Mouse (Mus musculus) neural tube, embryonic 12.5 days (tissue): ENCODE data around the gene Wdr11. TPM values are rescaled to one million over a fixed set of nuclear protein-coding genes. Genes with fewer than 3 reads are reported as not detected.

ENCODE experiments used
- ATAC-seq: fragments of 200-750 bp; cut with Nextera tagmentation; 2 replicates; pipeline ENCODE4 v1.8.0; 2017; ENCODE audit warnings: low read depth, mild to moderate bottlenecking, moderate TSS enrichment, moderate library complexity; ENCODE audit not compliant: low FRiP score
- H3K27ac ChIP-seq: fragments of 300-500 bp; sonication (generic); 2 replicates; pipeline ENCODE4 v1.5.1; 2016
- H3K27me3 ChIP-seq: fragments of 300-500 bp; sonication (generic); replicated peaks from 2 replicates; pipeline ENCODE4 v1.6.1; 2016; ENCODE audit warnings: mild to moderate bottlenecking
- H3K36me3 ChIP-seq: fragments of 300-500 bp; sonication (generic); 2 replicates; pipeline ENCODE4 v1.6.1; 2016; ENCODE audit warnings: mild to moderate bottlenecking
- H3K4me1 ChIP-seq: fragments of 300-500 bp; sonication (generic); 2 replicates; pipeline ENCODE4 v1.6.1; 2016
- H3K4me2 ChIP-seq: fragments of 300-500 bp; sonication (generic); replicated peaks from 2 replicates; pipeline ENCODE4 v1.6.1; 2016; ENCODE audit warnings: mild to moderate bottlenecking
- H3K4me3 ChIP-seq: fragments of 300-500 bp; sonication (generic); 2 replicates; pipeline ENCODE4 v1.5.1; 2016
- H3K9ac ChIP-seq: fragments of 300-500 bp; sonication (generic); 2 replicates; pipeline ENCODE4 v1.6.1; 2016; ENCODE audit warnings: mild to moderate bottlenecking
- H3K9me3 ChIP-seq: fragments of 300-500 bp; sonication (generic); 2 replicates; pipeline ENCODE4 v1.6.1; 2016; ENCODE audit warnings: mild to moderate bottlenecking
- WGBS: fragments of 180-500 bp; shearing (Covaris S2); methylation state at CpG from one replicate; pipeline ENCODE4 v1.1.7; 2016; 5-methylcytosine and 5-hydroxymethylcytosine counted together
- polyA plus RNA-seq: library from polyadenylated mRNA; unstranded; fragments of >200 nt; fragmentation: Nextera tagmentation; extraction: Ambion mirVana; gene quantifications from 2 replicates; pipeline ENCODE4 v1.2.1, GENCODE M21; 2016

Wdr11 gene
- polyA plus RNA-seq, 1 experiment from 2014 or later, result 43.7 TPM

DNA sequence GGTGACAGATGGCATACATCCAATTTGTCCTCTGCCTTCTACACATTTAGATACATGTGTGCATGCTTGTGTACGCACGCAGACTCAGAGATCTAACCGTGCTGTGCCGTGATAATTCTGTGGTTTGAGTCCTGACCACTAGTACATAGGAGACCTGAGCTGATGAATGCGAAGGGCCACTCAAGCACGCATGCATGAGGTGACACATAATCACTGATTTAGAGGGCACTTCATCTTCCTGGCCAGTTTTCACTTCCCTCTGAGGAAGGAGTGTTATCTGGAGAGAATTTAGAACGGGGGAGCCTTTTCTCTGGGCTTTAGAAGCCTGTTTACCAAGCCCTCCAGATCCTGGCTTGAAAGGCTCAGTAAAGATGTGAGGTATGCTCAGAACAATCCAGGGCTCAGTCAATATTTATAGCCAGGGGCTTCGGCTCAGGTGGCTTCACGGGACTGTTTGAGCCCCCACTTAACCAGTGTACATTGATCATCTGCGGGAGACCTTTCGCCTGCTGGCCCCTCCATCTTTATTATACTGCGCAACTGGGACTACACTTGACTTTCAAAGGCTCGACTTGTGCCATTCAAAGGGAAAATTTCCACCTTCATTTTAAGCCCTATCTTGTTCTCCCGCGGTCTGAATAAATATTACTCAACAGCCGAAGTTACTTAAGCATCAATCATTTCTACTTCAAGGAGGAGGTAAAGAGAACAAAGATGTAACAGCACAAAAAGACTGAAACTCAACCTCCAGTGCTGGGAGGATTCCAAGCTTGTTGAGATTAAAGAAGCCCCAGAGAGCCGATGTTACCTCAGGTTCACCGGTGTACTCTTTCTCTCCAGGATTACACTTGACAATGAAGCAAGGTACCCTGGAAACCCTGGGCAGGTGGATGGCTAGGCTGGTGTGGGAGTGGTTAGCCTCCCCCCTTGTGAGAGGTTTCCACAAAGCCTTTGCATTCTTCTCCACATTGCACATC lies 80.3 kb downstream of the Wdr11 start:
- Histone ChIP-seq H3K9ac (no peak overlapping the region), H3K4me2 (no peak overlapping the region), H3K4me1 (no peaks in the 10 kb centered on the region), H3K4me3 (no peak overlapping the region), H3K27me3 (no peaks in the 10 kb centered on the region), H3K9me3 (no peaks in the 10 kb centered on the region), H3K36me3 (no peaks in the 10 kb centered on the region), H3K27ac (no peak overlapping the region)
- ATAC-seq, result no peak
- WGBS, result 82% methylated on average over 18 of the region's 18 CpGs

DNA sequence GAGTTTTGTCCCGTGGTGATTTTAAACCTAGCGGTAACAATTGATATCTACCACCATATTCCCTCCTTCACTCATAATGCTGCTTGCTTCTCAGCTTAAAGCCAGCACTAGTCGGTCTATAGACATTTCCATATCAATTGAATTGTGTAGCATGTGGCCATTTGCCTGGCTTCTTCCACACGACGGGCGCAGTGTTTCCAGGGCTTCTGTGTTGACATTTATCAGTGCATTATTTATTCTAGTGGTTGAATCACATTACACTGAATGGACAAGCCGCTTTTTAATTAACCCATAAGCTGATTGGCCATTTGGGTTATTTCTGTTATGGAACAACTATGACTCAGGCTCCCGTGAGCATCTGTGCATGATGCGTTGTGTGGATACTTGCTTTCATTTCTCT lies 82.1 kb downstream of the Wdr11 start:
- H3K9me3 ChIP-seq, result no peaks in the 10 kb centered on the region

DNA sequence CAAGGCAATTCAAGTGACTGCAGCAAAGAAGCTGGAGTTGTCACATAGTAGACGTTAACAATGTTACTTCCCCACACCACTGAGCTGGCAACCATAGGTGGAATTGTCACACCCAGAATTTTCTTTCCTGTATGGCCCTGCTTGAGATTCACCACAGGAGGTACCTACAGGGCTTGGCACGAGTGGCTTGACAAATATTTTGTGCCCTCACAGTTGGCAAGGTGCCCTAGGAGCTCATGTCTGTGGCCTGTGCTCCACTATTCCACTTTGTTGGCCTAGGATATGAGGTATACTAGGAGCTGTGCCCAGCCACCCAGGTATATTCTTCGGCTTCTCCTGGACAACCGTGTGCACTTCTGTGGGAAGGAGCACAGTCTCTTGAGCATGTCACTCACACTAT lies 82.9 kb downstream of the Wdr11 start:
- no peak overlapping the region for H3K27ac ChIP-seq
- no peak overlapping the region for H3K4me2 ChIP-seq
- WGBS, result 81% methylated on average over 4 of the region's 4 CpGs
- peaks cover 15% of the 10 kb centered on the region; the same call in 1 of the 2 replicates for H3K4me1 ChIP-seq
- H3K4me3 ChIP-seq, result no peak overlapping the region
- no peak overlapping the region for H3K9ac ChIP-seq
- H3K27me3 ChIP-seq, result peaks cover 3% of the 10 kb centered on the region; the same call in 1 of the 2 replicates
- H3K36me3 ChIP-seq, result no peaks in the 10 kb centered on the region
- no peak for ATAC-seq
- no peaks in the 10 kb centered on the region for H3K9me3 ChIP-seq

More for the DNA sequence above, 82.1 kb downstream of the Wdr11 start:
- H3K36me3 ChIP-seq, result no peaks in the 10 kb centered on the region
- H3K27me3 ChIP-seq, result peaks cover 3% of the 10 kb centered on the region; the same call in 1 of the 2 replicates
- ATAC-seq, result no peak
- H3K4me2 ChIP-seq, result no peak overlapping the region
- no peak overlapping the region for H3K4me3 ChIP-seq
- peaks cover 8% of the 10 kb centered on the region; the same call in 1 of the 2 replicates for H3K4me1 ChIP-seq
- no peak overlapping the region for H3K9ac ChIP-seq
- H3K27ac ChIP-seq, result no peak overlapping the region
- 60% methylated on average over 9 of the region's 9 CpGs for WGBS

GRCm38 (mm10) chr7:129675852-129676251 lies 84.2 kb downstream of the Wdr11 start:
- WGBS, result 90% methylated on average over 6 of the region's 6 CpGs
- Histone ChIP-seq H3K27ac (no peak overlapping the region), H3K27me3 (peaks cover 3% of the 10 kb centered on the region; the same call in 1 of the 2 replicates), H3K4me2 (no peak overlapping the region), H3K9ac (no peak overlapping the region), H3K4me1 (peaks cover 24% of the 10 kb centered on the region; the same call in 1 of the 2 replicates), H3K9me3 (no peaks in the 10 kb centered on the region), H3K36me3 (no peaks in the 10 kb centered on the region), H3K4me3 (no peak overlapping the region)
- ATAC-seq, result no peak

GRCm38 (mm10) chr7:129677141-129677540 lies 85.5 kb downstream of the Wdr11 start:
- H3K27me3 ChIP-seq, result peaks cover 3% of the 10 kb centered on the region; the same call in 1 of the 2 replicates
- no peaks in the 10 kb centered on the region for H3K36me3 ChIP-seq
- ATAC-seq, result no peak
- WGBS, result 60% methylated on average over 4 of the region's 4 CpGs
- H3K4me1 ChIP-seq, result peaks cover 31% of the 10 kb centered on the region; the same call in 1 of the 2 replicates
- no peak overlapping the region for H3K4me3 ChIP-seq
- no peak overlapping the region for H3K9ac ChIP-seq
- no peak overlapping the region for H3K4me2 ChIP-seq
- H3K27ac ChIP-seq, result no peak overlapping the region
- H3K9me3 ChIP-seq, result no peaks in the 10 kb centered on the region

DNA sequence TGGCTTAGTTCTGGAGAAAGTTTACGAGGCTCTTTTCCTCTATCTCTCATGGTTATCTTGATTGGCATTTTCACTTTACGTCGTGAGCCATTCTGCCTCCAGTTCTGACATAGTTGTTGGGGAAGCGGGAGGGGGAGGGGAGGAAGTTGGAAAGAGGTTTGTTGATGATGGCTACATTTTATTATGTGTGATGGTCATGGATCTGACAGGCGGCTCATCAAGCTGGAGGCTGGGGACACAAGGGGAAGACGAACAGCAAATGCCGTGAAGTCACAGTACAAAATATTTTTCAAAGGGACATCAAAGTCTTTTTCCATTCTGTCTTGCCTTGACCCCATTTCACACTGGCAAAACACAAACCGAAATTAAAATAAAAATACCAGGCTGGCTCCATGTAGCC lies 86.8 kb downstream of the Wdr11 start:
- no peak overlapping the region for H3K4me3 ChIP-seq
- H3K4me2 ChIP-seq, result no peak overlapping the region
- WGBS, result 32% methylated on average over 8 of the region's 8 CpGs
- H3K27ac ChIP-seq, result no peak overlapping the region
- no peak overlapping the region for H3K9ac ChIP-seq
- H3K27me3 ChIP-seq, result peaks cover 6% of the 10 kb centered on the region; the same call in 1 of the 2 replicates
- no peaks in the 10 kb centered on the region for H3K9me3 ChIP-seq
- peaks cover 31% of the 10 kb centered on the region; the same call in 1 of the 2 replicates for H3K4me1 ChIP-seq
- no peaks in the 10 kb centered on the region for H3K36me3 ChIP-seq
- no peak for ATAC-seq

DNA sequence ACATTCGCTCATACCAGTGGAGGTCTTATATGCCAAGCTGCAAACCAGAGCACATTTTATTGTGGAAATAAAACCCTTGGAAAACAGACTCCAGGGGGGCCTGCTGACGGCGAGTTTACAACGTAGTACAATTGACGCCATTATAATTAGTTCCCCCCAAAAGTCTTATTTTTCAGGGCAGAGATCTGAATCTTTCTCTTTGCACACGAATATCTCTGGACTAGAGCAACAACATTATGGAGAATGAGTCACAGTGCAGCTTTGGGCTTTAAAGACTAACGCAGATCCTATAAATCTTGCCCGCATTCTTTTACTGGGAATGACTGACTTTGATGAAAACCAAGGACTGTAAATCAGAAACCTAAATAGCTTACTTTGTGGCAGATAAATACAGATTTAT lies 87.3 kb downstream of the Wdr11 start:
- no peaks in the 10 kb centered on the region for H3K36me3 ChIP-seq
- ATAC-seq, result no peak
- peaks cover 31% of the 10 kb centered on the region; the same call in 1 of the 2 replicates for H3K4me1 ChIP-seq
- WGBS, result 10% methylated on average over 8 of the region's 8 CpGs
- peaks cover 6% of the 10 kb centered on the region; the same call in 1 of the 2 replicates for H3K27me3 ChIP-seq
- H3K9ac ChIP-seq, result no peak overlapping the region
- no peak overlapping the region; the same call in 1 of the 2 replicates for H3K4me2 ChIP-seq
- no peak overlapping the region for H3K27ac ChIP-seq
- no peak overlapping the region for H3K4me3 ChIP-seq
- no peaks in the 10 kb centered on the region for H3K9me3 ChIP-seq

- no peak overlapping the region for H3K4me2 ChIP-seq
- no peak overlapping the region for H3K4me3 ChIP-seq
- peaks cover 8% of the 10 kb centered on the region; the same call in 1 of the 2 replicates for H3K27me3 ChIP-seq
- H3K4me1 ChIP-seq, result peaks cover 31% of the 10 kb centered on the region; the same call in 1 of the 2 replicates
- H3K36me3 ChIP-seq, result no peaks in the 10 kb centered on the region
- no peaks in the 10 kb centered on the region for H3K9me3 ChIP-seq
- no peak overlapping the region for H3K9ac ChIP-seq
- ATAC-seq, result peak; percentile 78
- no peak overlapping the region for H3K27ac ChIP-seq
- 7% methylated on average over 10 of the region's 10 CpGs for WGBS
Measured at GRCm38 (mm10) chr7:129680534-129681210, 89.0 kb downstream of the Wdr11 start.

GRCm38 (mm10) chr7:129682525-129682924 lies 90.9 kb downstream of the Wdr11 start:
- H3K4me1 ChIP-seq, result peaks cover 31% of the 10 kb centered on the region; the same call in 1 of the 2 replicates
- peaks cover 14% of the 10 kb centered on the region; the same call in 1 of the 2 replicates for H3K27me3 ChIP-seq
- no peak overlapping the region for H3K27ac ChIP-seq
- H3K4me2 ChIP-seq, result no peak overlapping the region
- no peaks in the 10 kb centered on the region for H3K9me3 ChIP-seq
- H3K9ac ChIP-seq, result no peak overlapping the region
- no peak for ATAC-seq
- no peaks in the 10 kb centered on the region for H3K36me3 ChIP-seq
- 66% methylated on average over 3 of the region's 3 CpGs for WGBS
- H3K4me3 ChIP-seq, result no peak overlapping the region

- H3K9ac ChIP-seq, result no peak overlapping the region
- no peak overlapping the region for H3K27ac ChIP-seq
- peaks cover 12% of the 10 kb centered on the region; the same call in 1 of the 2 replicates for H3K27me3 ChIP-seq
- ATAC-seq, result no peak
- H3K4me3 ChIP-seq, result no peak overlapping the region
- no peaks in the 10 kb centered on the region for H3K36me3 ChIP-seq
- no peaks in the 10 kb centered on the region for H3K9me3 ChIP-seq
- WGBS, result 79% methylated on average over 5 of the region's 5 CpGs
- no peak overlapping the region for H3K4me2 ChIP-seq
- peaks cover 13% of the 10 kb centered on the region; the same call in 1 of the 2 replicates for H3K4me1 ChIP-seq
Measured at GRCm38 (mm10) chr7:129685326-129685725, 93.7 kb downstream of the Wdr11 start.
